Mouse (Mus musculus): ENCODE measurements around the gene Gldn.

DNA sequence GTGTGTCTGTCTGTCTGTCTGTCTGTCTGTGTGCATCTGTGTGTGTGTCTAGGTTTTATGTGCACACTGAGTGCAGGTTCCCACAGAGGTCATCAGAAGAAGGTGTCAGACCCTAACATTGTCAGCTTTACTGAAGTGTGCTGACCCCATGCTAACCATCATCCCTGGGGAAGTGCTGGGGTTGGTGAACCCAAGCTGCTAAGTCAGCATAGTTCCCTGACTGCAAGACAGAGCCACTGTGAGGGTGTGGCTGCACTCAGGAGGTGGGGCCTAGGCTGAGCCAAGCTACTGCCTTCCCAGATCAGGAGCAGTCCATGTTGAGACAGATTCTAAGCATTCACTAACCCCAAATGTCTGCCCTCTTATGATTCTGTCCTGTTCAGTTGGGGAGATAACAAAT is 13.5 kb downstream of the Gldn start:
- no peak for TF ChIP-seq EP300 (IDR thresholded peaks at IDR 0.05; ENCODE audit: low read depth)
- no peak for TF ChIP-seq CTCF (IDR thresholded peaks at IDR 0.05; ENCODE audit: low read depth)

All from heart, postnatal 0 days (tissue).